Mouse (Mus musculus): ENCODE data around the gene Ms4a5. TPM values are rescaled to one million over a fixed set of nuclear protein-coding genes. Genes with fewer than 3 reads are reported as not detected.
"Not testable (repeated sequence)": the region's sequence is repeated elsewhere in the genome, so short reads cannot be mapped to it uniquely, and the experiment has no call there.

The Ms4a5 gene
- not detected for total RNA-seq (2021)
- long read RNA-seq, experiment 1: 0 reads
- long read RNA-seq, experiment 2: 0 reads

DNA sequence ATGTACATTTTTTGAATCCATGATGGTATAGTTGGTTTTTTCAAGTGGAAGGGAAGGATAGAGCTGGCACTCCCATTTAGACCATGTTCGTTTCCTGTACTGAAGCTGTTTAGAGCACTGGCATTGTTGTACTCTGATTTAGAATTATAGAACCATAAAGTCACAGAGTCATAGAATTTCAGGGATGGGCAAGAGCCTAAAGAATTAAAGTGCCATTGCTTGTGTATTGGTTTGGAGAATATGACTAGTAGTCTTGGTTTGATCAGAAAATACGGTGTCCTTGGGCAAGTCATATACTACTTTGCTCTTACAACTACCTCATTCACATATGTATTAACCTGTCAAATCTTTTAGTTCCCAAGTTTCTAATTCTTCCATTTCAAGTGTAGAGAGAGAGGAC is at the start of gene Ms4a5:
Gene Ms4a5 (minus strand): TSS at position 101 of the 400 bp plus-strand sequence.
- no peak for DNase-seq (ENCODE audit: low spot score)

DNA sequence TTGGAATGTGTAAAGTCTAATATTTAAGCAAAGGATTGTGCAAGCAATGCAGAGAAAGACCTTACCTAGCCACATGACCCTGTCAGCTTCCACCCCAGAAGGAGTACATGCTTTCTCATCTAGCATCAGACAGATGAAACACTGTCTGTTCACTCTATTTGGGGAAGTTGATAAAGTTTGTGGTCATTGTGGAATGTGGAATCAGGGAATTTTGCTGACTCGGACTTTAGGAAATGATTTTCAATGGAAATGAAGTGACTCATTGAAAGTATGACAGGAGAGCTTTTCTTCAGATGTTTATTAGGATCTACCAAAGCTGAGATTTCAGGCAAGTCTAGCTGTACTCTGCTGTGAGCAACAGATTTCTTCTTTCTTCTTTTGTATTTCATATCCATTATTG is 37.5 kb upstream of the Ms4a5 start:
- no peak for DNase-seq (ENCODE audit: low spot score)

DNA sequence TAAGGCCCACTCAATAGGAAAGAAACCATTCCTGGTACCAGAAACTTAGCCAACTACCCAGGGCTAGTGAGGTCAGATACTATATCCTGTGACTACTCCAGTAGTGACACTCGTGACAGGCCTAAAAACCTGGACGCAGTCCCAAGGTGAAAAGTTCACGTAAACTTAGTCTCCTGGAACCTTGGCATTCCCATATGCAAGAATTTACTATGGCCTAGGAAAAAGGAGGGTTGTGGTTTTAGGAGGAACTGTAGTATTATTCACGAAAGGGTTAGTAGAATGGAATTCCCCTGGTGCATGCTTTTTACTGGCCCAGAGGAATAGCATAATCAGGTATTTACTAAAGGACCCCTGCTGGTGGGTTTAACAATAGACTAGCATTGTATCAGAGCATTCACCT is 33.1 kb upstream of the Ms4a5 start:
- DNase-seq (ENCODE audit: low spot score): no peak

DNA sequence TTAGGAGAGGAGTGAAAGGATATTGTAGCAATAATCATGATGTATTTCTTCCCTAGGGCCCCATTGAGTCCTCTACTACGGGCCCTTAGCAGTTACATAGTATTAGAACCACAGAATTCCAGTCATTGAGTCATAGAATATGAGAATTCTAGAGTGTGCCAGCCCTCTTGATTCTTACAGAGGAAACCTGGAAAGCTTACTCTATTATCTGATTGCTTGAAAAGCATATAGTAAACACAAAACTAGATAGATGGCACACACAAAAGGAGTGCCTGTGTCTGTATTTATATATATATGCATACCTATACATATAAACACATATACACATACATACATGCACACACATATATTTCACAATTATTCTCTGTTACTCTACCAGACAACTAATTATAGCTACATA is 30.7 kb upstream of the Ms4a5 start, which contains the start of gene Ms4a14:
Gene Ms4a14 (minus strand): TSS at position 101 of the 400 bp plus-strand sequence.
- no peak for DNase-seq (ENCODE audit: low spot score)

DNA sequence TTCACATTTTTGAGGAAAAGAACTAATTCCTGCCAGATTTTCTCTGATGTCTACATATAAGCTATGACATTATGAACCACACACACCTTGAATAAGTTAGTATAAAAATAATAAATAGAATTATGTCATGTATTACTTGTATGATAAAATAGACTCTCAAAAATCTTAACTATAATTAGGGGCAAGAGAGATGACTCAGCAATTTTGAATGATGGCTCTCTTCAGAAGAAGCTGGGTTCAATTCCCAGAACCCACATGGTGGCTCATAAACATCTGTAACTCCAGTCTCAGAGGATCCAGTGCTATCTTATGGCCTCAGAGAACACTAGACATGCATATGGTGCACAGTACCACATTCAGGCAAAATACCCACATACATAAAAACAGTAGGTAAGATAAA is 25.2 kb upstream of the Ms4a5 start:
- no peak for DNase-seq (ENCODE audit: low spot score)

DNA sequence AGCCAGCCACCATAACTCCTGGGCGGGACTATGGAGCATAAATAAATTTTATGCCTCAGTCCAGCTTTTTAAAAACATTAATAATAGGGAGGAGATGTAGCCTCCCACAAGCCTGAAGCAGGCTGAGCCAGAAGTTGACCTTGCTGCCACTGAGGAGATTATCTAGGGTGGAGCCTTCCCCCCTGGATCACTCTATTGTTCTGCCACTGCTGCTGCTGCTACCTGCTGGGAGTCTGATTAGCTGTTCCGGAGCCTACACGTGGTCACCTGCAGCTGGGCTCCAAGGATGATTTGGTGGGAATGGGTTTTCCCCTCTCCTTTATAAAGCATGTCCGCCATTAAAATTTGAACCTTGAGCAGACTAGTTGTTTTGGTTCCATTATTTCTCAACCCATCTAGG is 15.9 kb upstream of the Ms4a5 start:
- not testable (repeated sequence) for DNase-seq (ENCODE audit: low spot score)

DNA sequence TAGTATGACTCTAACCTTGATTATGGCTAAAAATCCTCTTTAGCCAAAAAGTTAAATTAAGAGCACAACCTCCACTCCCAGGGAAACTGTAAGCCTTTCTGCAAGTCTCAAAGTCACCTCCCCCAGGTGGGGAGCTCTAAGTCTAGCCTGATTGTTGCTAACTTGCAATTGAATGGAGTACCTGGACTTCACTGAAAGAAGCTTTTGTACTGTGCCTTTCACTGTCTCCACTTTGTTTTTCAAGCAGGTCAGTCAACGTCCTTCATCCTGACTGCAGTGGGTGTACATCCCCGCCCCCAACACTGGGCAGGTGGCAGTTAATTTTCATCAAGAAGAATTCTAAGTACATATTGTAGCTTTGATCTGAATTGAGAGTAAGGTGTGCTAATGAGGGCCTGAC is 15.3 kb upstream of the Ms4a5 start:
- no peak for DNase-seq (ENCODE audit: low spot score)

DNA sequence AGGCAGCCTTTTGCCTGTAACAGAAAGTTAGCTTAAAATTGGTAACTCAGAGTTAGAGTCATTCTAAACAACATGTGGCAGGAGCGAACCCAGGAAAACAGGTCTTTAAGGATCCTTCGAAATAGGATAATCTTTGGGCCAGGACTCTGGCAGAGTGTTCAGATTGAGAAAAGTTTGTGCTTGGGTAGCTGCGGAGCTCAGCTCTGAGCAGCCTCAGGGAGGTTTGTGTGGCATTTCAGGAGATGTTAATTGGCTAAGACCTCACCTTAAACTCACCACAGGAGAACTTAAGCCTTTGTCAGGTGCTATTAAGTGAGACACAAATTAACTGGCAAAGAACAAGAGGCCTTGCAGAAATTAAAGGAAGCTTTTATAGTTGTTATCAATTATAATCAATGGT is 9.9 kb upstream of the Ms4a5 start:
- DNase-seq (ENCODE audit: low spot score): not testable (repeated sequence)

DNA sequence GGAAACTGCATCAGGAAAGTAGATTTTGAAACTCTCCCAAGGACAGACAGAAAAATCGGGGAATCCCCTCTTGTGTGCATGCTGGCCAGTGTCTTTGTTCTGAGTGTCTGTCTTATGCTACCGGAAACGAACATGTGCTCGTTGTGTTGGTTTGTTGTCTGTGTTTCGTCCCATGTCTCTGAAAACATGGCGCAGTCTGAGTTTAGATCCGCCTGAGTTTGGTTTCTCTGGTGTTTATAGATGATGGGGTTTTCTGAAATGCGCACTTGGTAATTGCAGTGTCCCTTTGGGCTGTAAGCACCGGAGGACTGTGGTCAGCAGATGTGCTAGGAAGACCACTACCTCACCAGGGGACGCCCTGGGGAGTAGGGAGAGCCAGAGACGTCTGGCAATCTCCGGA is 9.3 kb upstream of the Ms4a5 start:
- no peak for DNase-seq (ENCODE audit: low spot score)

DNA sequence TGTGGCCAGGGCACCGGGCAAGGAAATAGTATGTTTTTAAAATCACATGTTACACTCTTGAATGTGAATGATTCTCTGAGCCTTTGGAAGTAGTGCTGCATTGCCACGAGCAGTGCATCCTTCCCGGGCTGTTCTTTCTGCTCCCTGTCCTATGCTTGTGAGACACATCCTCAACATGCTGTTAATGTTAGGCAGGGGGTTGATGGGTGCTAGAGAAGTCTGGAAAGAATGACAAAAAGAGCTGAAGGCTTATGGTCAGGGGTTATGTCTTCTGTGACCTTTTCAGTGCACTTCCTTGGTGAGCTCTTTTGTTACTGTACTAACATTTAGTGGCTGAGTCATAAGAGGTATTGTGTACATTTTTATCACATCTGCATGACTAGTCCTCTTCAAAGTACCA is 3.5 kb downstream of the Ms4a5 start:
- no peak for DNase-seq (ENCODE audit: low spot score)

DNA sequence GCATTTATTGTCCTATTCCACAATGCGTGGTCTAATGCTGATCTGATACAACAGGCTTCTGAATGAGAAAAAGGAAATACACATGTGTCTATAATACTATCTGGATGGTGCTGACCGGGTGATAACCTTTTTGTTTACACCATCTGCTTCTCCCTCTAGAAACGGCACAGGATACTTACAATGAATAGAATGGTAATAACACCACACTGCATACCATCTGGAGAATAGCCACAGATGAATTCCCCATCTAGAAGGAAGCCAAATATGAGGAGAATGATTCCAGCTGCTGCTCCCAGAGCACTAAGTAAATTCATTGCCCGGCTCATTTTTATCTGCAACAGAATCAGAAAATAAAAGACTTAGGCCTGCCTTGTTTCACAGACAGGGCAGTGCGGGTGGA is 7.2 kb downstream of the Ms4a5 start:
- DNase-seq (ENCODE audit: low spot score): no peak

DNA sequence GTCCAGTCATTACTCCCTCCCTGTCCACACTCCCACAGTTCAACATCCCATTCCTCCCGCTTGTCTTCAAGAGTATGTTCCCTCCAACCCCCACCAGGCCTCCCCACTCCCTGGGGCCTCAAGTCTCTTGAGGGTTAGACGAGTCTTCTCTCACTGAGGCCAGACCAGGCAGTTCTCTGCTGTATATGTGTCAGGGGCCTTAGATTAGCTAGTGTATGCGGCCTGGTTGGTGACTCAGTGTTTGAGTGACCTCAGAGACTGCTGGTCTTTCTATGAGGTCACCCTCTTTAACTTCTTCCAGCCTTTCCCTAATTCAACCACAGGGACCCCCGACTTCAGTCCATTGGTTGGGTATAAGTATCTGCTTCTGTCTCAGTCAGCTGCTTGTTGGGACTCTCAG is 16.7 kb downstream of the Ms4a5 start:
- no peak for DNase-seq (ENCODE audit: low spot score)

DNA sequence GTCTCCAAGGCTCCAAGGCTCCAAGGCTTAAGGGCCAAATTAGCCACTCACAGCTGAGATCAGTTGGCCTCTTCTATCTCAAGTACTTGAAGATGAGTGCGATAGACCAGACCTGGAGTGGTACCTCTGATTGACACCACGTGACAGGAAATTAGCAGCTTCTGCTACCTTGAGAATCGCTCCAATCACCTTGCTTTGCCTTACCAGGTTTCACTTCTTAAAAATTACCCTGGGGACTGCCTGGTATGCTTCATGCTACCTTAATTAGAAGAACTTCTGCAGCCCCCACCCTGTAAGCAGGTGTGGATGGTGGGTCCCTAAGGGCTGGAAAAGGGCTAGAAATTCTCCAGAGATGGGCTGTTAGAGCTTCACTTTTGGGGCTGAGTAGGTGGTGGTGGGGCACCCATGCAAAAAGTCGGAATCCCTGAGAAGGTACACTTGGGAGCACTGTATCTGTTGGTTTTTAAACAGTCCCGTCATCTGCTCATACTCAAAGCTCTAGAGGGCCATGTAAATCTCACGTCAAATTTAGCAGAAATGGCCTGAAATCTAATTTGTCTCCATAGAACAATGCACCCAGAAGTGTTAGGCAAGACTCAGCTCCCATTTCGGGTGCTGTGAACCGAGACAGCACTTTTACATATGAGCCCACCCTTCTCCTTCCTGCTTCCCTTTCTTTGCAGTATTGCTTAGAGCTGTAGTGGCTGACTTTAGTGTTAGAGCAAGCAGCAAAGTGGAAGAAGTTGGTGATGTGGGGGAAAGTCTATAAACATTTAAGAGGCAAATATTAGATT is 17.4 kb downstream of the Ms4a5 start, which contains the start of gene Ms4a1:
Gene Ms4a1 (minus strand): TSS at position 190 of the 794 bp plus-strand sequence.
- no peak for DNase-seq (ENCODE audit: low spot score)

DNA sequence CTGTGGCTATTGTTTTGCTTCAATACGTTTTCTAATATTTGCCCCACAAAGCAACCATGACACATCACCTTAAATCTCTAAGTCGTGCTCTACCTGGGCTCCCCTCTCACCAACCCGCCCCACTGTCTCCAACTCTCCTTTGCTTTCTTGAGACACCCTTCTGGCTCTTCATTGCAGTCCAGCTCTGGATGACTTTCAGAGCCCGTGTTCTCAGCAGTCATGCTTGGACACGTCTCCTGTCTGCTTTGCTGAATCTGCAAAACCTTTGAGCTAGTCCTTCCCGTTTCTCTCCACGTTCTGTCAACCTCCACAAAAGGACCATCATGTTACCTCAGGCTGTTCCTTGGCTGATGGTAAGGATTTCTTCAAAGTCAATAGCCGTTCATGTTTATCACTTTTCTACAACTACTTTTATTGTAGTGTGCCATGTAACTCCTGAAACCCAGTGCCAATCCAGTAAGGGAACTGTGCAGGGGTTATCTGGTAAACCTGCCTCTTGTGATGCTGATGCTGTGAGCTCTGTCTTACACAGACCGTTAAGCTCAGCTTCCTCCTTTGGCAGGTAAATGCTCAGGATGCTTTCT is 19.0 kb downstream of the Ms4a5 start:
- DNase-seq (ENCODE audit: low spot score): no peak

DNA sequence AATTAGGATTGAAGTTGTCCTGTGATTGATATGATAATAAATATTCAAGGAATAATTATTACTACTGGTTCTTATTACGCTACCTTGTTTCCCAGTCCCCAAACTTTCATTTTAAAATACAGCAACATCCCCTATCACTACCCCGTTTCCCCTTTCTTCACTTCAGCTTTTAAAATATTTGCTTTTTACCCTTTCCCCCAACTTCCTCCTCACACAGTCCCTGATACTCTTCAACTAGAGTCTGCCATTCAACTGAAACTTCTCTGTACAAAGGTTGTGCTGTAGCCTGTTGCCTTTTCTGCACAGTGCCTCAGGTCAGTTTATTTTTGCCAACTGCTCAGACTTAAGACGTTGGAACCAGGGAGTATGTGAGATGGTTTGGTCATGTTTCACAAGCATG is 20.1 kb downstream of the Ms4a5 start:
- no peak for DNase-seq (ENCODE audit: low spot score)

DNA sequence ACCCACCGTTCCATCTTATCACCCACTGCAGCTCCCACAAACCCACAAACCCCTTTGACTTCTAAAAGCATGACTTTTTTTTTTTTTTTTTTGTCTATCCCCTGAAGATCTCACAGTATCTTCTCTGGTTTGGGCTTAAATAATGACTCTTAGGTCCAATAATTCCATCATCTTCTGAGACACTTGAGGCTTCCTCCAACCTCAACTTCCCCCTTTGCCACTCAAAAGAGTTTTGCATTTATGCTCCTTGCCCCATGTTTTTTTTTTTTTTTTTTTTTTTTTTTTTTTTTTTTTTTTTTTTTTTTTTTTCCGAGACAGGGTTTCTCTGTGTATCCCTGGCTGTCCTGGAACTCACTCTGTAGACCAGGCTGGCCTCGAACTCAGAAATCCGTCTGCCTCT is 20.7 kb downstream of the Ms4a5 start:
- not testable (repeated sequence) for DNase-seq (ENCODE audit: low spot score)

DNA sequence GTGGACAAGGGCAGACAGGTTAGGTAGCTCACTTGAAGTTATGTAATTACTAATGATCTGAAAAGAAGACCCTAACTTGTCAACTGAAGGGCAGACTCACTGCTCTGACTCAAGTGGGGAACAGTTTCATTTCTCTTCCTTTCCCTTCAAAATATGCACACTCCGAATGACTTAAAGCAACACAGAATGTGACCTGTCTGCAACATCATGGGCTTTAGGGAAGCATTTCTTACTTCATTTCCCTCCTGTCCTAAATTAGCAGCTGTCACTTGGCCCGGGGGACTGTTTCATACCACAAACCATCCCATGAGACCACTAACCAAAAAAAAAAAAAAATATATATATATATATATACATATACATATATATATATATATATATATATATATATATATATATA is 22.2 kb downstream of the Ms4a5 start:
- DNase-seq (ENCODE audit: low spot score): no peak

DNA sequence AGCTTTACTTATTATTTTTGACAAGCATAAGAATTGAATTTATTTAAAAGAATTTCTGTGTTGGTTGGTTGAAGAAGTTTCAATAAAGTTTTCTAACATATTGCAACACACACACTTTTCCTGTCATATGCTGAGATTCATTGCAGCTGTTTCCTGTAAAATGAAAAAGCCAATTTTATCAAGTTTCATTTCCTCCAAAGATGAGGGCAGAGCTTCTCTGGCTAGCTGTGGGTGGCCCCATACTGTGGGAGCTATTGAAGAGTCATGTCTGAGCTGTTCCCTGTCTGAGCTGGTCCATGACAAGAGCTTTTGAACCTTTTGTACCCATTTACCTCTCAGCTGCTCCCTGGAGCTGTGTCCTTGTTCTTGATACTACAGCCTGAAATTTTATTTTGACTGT is 39.4 kb downstream of the Ms4a5 start:
- no peak for DNase-seq (ENCODE audit: low spot score)

DNA sequence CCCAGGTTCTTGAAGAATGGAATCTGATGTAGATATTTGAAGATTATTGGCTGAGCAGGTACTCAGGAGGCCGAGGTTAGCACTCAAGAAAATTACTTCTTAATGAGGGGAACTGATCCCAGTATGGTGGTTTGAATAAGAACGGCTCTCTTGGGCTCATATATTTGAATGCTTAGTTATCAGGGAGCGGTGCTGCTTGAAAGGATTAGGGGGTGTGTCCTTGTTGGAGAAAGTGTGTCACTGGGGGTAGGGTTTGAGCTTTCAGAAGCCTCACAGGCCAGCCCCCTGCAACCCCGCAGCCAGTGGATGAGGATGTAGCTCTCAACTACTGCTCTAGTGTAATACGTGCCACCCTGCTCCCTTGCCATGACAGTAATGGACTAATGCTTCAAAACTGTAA is 41.1 kb downstream of the Ms4a5 start:
- DNase-seq (ENCODE audit: low spot score): no peak

DNA sequence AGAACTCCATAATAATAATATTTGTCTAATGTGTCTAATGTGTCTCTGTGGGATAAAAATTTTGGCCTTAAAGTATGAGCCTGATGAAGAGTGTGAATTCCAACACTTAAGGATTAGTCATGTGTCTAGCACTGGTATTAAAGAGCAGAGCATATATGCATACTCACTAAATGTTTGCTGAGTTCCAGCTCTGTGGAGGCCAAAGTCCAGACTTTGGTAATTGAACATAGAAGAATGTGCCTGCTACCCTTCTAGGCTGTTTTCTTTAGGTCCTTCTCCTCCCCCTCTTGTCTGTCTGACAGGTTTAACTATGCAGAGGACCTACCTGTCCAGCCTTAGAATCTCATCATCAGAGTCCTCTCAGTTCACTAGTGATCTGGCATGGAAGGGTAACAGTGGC is 47.9 kb downstream of the Ms4a5 start:
- no peak for DNase-seq (ENCODE audit: low spot score)

DNA sequence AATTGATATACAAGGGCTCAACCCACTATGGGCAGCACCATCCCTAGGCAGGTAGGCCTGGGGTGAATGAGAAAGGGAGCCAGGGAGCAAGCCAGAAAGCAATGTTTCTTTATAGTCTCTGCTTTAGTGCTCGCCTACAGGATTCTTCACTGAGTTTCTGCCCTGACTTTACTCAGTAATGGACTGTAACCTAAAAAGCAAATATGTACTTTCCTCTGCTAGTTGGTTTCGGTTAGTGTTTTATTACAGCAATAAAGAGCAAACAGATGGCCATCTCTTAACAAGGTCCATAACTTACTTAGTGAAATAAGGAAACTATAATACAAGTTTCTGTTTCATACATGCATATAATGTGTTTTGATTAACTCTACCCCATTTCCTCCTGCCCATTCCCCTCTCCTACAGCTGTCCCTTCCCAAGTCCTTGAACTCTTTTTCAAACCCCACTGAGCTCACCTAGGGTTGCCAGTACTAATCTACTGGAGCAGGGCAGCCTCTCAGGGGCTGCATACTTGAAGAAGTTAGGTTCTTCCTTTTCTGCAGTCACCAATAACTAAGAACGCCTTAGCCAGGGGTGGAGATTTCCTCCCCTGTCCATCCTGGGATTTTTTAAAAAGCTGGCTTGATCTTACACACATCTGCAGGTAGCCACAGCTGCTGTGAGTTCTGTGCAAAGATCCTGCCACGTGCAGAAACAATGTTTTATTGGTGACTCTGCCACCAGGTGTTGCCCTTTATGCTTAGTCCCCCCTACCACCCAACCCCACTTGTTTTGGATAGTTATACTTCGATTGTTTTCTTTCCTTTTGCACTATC is 48.5 kb downstream of the Ms4a5 start:
- no peak for DNase-seq (ENCODE audit: low spot score)

DNA sequence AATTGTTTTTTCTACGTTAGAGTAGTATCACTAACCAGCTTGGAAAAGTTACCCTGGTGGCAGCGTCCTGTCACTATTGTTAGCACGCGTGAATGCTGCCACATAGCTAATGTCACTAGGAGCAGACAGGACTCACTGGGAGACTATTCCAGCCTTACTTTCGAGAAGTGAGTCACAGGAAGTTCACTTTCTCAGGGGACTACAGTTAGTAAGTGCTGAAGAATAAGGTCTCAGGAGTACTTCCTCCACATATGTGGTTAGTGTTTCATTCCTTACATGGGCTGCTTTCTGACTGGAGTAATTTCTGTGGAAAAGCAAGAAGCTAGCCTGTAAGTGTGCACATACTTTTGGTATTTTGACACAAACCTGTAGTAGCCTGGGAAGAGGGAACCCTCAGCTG is 49.4 kb downstream of the Ms4a5 start:
- DNase-seq (ENCODE audit: low spot score): no peak
